Mouse (Mus musculus) spleen, adult 12 weeks (tissue): ENCODE measurements around the gene Acot6.

Experiments
- DNase-seq: peaks from one replicate; pipeline ENCODE4 v3.0.0; 2022; ENCODE audit warnings: low spot score

The Acot6 gene

DNA sequence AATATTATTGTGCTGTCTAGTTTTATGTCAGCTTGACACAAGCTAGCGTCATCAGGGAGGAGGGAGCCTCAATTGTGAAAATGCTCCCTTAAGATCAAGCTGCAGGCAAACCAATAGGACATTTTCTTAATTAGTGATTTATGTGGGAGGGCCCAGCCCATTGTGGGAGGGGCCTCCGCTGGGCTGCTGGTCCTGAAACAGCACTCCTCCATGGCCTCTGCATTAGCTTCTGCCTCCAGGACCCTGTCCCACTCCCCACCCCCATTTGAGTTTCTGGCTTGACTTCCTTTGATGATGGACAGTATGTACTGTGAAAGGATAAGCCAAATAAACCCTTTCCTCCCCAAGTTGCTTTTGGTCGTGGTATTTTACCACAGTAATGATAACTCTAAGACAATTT lies 6.6 kb downstream of the Acot6 start:
- no peak for DNase-seq

DNA sequence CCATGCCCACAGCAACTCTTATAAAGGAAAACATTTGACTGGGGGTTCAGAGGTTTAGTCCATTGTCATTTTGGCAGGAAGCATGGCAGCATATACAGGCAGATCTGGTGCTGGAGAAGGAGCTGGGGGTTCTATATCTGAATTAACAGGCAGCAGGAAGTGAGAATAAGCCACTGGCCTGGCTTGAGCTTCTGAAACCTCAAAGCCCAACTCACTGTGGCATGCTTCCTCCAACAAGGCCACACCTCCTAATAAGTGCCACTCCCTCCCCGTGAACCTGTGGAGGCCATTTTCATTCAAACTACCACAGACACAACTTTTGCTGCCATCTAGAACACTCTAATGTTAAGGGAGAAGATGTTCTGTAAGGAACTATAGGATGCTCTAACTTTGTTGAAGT lies 7.2 kb downstream of the Acot6 start:
- DNase-seq = no peak

DNA sequence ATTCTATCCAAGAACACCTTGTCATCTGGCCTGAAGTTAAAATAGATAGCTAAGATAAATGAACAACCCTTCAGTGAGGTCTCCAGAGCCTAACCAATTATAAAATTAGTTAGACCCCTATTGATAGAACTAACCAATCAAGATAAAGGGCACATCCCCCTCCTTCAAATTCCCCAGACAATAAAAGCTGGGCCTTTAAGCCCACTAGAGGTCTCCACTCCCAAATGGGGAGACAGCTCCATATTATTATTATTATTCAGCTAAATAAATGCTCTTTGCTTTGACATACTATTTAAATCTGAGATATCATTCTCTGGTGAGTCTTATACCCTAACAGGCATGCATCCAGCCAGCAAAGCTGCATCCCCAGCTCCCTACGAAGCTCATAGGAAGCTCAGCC lies 9.5 kb downstream of the Acot6 start:
- DNase-seq = no peak

DNA sequence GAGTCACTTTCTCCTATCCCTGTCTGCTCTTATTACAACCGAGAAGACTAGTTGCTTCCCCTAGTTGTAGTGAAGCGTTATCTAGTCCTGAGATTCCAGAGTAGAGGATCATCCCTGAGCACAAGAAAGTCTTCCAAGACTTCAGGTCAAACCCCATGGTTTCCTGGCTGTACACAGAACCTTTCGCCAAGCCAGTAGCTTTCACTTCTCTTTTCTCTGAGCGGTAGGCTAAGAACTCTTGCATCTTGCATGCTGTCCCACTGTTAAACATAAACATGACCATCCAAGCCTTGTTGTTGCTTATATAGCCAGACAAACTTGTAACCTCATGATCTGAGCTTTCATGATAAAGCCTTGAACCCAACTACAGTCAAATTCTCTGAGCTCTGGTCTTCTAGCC lies 10.4 kb downstream of the Acot6 start:
- no peak for DNase-seq

DNA sequence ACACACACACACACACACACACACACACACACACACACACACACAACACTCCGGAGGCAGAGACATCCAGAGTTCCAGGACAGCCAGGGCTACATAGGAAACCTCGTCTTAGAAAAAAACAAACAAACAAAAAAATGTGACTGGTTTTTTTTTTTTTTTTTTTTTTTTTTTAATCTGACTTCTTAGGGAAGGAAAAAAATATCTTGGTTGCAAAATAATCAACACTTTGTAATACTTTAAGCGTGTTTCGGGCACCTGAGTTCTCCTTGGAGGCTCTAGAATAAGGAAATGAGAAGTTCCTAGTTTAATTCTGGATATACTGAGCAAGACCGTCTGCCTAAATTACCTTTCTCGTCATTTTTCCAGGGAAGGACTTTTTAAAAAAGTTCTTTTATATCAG lies 13.2 kb downstream of the Acot6 start:
- no peak for DNase-seq

DNA sequence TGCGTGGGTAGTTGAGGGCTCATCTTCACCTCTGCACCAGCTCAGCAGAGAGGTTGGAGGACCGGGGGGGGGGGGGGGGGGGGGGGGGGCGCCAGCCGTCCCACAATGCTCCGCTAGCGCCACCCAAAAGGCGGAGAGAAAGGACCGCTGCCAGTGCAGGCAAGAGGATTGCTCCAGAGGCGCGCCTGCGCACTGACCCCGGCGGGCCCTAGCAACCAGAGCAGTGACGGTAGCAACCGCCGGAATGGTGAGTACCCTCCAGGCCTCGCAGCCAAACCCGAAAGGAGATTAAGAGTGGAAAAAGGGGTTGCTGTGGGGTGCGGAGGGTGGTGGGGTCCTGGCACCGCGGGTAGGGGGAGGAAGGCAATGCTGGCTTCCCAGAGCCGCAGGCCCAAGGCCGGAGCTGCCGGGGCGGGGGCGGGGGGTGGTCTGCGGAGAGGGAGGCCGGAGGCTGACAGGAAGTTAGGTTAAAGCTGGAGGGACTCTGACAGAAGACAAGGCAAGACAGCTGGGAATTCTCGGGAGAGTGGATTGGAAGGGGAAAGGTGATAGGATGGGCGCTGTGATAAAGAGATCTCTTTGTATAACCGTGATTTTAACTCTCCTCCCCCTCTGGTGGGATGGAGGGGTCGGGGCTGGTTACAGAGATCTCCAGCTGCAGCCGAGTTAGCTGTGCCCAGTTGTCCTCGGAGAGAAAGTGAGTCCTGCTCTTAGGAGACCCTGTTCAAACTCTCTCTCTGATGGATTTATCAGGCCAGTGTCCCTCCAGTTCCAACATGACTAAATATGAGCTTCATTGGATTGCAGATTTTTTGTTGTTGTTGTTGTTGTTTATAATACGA lies 13.9 kb downstream of the Acot6 start, which contains the start of gene Dnal1:
Gene Dnal1 (plus strand): TSS at position 214 of the 842 bp plus-strand sequence.
- DNase-seq = peak; percentile 57

DNA sequence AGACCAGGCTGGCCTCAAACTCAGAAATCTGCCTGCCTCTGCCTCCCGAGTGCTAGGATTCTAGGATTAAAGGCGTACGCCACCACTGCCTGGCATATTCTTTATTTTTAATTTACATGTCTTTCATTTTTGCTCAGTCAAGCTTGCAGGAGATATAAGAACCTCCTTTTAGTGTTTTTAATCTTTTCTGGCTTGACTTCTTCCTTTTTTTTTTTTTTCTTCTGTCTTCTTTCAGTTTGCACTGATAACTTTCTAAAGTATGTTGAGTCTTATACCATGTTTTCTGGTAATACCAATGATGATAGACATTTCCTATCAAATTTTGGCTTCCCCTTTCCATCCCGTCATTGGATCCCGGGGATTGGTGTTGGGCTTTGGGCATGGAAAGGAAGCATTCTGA lies 19.1 kb downstream of the Acot6 start:
- no peak for DNase-seq

DNA sequence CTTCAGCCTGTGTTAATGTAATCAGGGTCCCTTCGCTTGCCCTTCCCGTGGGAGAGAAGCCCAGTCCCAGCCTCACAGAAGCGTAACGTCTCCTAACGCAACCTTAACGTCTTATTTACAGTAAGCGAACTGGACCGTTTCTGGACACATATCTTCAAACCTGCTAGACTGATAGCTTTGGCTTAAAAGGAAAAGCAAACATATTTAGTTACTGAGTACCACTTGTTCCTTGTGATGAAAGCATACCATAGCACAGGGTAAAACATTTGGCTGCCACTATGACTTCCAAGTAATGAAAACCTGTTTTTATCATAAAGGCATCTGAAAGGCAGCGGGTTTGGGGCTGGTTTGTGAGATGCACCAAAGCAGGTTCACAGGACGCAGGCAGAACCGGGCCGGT lies 25.4 kb downstream of the Acot6 start:
- no peak for DNase-seq

DNA sequence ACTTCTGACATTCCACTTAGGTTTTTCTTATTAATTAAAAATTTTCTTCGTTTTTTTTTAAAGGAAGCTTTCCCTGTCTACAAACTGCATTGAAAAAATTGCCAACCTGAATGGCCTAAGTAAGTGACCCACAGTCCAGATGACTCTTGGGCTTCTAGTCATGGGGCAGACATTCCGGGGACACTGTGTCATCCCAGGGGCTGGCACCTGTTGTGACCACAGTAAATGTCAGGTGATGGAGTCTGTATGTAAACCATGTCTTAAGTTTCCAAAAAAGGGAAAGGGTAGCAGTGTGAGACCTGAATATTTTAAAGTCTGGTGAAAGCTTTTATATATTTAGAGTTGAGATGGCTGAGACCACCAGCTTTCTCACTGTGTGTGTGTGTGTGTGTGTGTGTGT lies 26.4 kb downstream of the Acot6 start:
- DNase-seq = no peak

DNA sequence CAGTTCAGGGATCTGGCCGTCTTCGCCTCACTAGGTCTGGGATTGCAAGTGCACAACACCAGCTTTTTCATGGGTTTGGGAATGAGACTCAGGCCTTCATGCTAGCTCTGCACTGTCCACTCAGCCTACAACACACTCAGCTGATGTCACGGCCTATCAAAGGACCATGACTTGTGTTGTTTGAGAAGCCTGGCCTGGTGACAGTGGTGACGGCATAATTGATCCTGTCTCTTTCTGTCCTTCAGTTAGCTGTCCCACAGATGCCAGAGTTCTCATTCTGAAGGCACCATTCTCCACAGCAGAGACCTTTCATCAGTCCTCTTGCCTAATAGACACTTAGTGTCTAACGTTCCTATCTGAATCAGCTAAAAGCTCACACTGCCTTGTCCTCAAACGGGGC lies 28.1 kb downstream of the Acot6 start:
- no peak for DNase-seq

DNA sequence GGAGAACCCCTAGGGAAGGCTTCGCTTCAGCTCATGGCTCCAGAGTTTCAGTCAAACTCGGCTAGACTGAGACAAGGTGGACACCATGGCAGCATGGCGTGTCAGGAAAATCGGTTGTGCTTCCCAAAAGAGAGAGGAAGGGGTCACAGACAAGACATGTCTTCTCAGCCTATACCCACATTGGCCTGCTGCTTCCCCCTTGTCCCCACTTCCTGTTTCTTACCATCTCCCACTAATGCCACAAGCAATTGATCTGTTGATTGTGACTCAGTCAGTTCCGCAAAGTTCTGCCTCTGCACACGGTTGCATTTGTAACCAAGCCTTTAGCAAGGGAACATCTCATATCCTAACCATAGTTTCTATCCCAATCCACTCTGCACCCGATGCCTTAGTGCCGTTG lies 29.5 kb downstream of the Acot6 start:
- DNase-seq = no peak

DNA sequence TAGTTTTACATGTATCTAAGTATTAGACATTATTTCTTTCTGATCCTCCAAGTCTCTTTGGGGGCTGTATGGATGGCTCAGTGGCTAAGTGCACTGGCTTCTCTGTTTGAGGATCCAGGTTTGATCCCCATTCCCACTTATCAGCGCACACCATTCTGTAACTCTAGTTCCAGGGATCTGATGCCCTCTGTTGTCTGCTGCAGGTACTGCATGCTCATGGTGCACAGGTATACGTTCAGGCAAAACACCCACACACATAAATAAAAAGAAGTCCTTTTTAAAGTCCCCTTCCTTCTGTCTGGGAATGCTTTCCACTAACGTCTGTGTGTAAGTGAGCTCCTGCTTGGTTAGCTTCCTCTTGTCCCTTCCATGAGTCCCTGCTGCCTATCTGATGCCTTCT lies 31.8 kb downstream of the Acot6 start:
- peak; percentile 48 for DNase-seq

DNA sequence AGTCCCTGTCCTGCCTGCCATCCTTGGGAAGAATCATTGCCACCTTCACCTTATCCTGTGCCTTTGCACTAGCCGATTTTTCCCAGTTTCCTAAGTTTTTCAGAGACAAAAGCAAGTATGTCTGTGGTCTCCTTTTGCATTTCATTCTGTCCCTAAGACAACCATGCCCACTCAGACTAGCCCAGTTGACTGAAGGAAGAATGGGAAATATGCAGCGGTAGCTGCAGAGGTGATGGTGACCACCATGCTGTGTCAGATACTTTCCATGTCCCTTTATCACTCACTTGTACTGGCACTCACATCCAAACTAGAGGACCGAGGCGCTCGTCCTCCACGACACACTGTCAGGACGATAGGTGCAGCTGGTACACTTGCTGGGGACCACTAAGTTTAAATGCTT lies 36.7 kb downstream of the Acot6 start:
- no peak for DNase-seq

DNA sequence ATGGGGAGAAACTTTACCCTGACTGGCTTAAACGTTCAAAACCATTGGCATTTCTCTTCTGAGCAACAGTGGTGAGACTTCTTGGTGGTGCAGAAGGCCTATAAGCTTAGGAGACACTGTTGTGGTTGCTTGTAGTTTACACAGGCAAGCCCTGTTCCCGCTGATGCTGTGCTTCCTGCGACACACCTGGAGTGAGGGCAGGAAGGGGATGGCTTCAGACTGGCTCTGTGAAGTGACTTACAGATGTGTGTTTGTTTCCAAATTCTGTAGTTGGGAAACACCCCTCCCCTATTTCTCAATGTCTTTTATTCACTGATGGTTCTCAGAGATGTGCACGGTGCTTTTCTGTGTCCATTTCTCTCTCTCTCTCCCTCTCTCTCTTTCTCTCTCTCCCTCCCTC lies 39.7 kb downstream of the Acot6 start:
- no peak for DNase-seq

DNA sequence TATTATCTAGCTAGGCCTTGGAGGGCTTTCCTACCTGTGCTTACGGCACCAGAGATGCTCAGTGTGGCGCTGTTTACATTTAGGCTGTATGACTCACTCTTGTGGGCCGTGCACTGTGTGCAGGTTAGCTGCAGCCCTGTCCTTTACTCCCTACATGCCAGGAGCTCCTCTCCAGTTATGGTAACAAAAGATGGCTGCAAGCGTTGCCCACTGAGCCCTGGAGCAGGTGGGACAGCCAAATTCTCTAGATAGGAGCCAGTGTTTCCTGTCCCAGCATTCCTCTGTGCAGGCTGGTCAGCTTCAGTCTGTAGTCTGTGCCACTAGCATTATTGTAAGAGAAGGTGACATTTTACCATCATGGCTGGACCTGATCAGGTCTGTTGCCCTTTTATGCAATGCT lies 40.8 kb downstream of the Acot6 start:
- no peak for DNase-seq

DNA sequence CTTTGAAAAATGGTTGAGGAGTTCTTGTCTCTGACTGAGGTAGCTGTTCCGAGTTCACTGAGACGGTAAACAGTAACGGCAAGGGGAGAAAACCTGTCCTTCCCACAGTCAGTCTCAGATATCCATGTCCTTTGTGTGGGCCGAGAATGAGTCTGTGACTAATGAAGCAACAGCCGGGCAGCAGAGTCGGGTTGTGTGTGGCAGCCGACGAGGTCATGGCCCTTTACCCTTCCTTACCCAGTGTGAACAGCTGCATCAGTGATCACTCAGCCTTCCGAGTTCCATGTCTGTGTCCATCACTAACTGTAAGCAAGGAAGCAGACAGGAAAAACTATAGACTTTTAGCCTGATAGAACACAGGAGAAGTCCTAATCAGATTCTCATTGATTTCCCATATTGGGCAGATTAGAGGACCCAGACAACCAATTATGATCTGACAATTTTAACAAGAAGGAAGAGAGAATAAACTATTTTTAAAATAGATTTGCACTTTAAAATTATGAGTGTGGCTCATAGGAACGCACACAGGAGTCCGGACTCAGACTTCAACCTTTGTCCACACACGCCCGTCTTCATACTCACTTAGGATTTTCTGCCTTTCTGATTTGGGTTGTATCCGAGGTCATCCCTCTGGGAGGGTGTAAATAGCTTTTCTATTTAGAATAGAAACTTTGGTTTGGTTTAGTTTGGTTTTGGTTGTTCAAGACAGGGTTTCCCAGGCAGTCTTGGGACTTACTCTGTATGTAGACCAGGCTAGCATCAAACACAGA lies 42.0 kb downstream of the Acot6 start:
- no peak for DNase-seq

DNA sequence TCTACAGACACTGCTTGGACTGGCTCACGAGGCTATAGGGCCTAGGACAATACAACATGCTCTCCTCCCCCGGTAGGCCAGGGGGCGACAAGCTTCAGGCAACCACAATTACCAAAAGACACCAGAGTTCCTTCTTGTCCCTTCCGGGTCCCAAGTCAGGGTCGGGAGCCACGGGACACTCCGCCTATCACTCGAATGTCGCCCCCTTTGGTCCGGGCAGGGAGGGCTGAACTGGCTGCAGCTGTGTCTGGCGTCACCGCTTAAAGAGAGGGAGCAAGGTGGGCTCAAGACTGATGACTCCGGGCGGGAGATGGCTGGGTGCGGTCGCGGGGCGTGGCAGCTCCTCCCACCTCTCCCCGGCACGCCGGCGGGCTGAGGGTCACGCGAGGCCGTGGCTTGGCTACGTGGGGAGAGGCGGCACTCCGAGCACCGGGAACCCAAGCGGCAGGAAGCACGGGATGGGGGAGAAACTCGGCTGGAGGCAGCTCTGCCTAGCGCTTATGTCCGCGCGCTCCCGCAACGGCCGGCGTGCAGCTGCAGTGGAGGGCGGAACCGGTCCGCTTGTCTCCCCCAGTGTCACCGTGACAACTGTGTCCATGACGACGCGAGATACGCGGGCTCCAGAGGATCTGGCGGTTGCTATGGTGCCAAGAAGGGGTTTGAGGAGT lies 47.6 kb downstream of the Acot6 start, which contains the start of gene Pnma1:
Gene Pnma1 (minus strand): TSS at position 536 of the 668 bp plus-strand sequence.
- peak; percentile 71 for DNase-seq

DNA sequence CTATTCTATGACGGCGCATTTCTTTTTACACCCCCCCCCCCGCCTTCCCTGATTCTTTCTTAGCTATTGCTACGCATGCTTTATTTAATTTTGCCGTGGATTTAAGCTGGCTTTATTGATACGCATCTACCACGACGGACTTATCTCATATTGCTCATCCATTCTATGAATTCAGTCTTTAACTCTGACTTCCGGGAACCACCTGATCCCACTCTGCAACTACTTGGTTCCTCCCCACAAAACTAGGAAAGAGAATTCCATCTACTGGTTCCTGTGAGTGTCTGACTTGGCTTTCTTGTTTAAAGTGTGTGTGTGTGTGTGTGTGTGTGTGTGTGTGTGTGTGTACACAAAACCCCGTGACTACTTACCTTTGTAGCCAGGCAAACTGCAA lies 48.2 kb downstream of the Acot6 start:
- DNase-seq = no peak

DNA sequence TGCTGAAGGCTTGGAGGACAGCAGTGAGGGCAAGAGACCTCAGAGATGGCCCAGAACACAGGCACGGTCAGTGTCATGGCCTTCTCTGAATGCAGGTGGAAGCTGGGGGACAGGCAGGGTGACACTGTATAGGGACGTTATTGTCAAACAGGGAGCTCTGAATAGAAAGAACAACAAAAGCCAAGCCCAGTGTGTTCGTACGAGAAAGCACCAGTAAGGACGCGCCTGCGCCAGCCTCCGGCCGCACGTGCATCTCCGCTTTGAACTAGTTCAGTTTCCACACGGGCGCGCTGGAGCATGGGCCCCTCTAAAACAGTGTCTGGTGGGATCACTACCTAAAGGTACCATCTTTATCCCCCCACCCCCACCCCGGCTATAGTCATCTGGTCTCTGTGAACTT lies 49.5 kb downstream of the Acot6 start:
- DNase-seq = no peak

DNA sequence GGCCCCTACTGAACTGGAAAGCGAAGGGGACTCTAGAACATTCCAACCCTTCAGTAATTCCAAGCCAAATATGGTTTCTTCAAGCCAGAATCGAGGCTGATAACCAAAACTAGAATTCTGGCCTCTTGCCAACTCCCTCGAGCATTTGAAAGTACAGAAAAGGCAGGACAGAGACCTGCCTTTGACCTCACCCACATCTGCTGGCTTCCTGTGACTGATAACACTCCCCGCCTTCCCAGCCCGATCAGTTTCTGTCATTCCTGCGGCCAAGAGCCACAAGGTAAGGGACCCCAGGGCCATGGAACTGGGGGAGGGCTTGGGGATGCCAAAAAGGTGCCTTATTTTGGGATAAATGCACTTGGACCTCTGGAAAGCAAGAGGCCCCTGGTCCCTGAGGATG lies 50.5 kb downstream of the Acot6 start:
- peak; percentile 74 for DNase-seq

DNA sequence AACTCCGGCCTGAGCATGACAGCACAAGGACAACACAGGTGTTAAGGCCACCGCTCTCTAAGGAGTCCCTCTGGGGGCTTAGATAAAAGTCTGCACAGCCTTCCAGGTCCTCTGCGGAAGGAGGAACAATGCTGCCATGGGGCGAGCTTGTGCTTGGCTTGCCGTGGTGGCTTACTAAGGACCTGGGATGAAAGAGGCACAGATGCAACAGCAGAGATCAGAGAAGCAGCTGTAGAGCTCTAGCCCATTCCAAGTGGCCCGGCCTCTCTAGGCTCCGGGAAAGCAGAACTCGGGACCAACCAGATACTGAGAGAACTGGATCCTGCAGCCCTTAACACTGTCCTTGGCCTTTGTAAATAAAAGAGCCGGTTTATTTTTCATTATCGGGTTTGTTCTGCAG lies 51.5 kb downstream of the Acot6 start:
- DNase-seq = no peak

DNA sequence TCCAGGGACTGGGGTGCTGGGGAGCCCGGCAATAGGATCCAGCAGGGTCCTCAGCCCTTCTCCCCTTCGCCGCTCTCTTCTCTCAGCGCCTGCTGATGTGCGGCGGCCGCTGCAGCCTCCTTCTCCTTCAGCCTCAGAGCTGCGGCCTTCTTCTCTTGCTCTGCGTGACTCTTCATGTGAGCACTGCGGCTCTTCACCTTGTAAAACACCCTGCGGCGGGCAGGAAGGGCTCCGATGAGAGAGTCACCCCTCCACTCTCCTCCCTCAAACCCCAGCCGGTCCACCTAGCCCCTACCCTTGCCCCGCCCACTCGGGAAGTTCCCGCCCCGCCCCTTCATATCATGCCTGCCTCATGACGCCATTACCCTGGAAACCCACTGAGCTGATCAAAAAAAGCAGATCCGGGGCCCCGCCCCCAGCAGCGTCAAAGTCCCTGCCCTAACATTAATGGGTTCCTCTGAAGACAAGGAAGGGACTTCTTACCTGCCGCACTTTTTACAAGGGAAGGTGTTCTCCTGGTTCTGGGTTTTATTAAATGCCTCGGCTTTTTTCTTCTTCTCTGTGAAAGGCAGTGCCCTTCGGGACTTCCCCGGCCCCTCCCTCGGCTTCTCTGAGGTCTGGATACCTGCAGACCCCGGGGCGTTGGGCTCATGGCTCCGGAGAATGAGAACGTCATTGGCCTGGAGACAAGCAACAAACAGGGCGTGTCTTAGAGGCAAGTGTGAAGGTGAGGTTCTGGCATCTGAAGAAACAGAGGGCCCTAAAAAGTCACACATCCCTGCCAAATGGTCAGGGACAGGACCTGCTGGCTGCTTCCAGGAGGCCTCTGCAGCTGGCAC lies 52.1 kb downstream of the Acot6 start:
- DNase-seq = no peak
